Mouse (Mus musculus): ENCODE data around the gene Ppp2r3a. TPM values are rescaled to one million over a fixed set of nuclear protein-coding genes. Genes with fewer than 3 reads are reported as not detected.
A peak's percentile ranks its signal among the peaks of the same experiment; 100 is the strongest.

Ppp2r3a gene
- total RNA-seq, 1 experiment from 2014 or later: 3.6 TPM

GRCm38 (mm10) chr9:101261443-101261842, 9.8 kb upstream of the Ppp2r3a start:
- ATAC-seq (ENCODE audit: extremely low read depth, insufficient number of reproducible peaks, low FRiP score, poor library complexity, severe bottlenecking): no peak

- ATAC-seq (ENCODE audit: extremely low read depth, insufficient number of reproducible peaks, low FRiP score, poor library complexity, severe bottlenecking): no peak
Observed at GRCm38 (mm10) chr9:101253136-101253535, 1.5 kb upstream of the Ppp2r3a start.

- no peak for ATAC-seq (ENCODE audit: extremely low read depth, insufficient number of reproducible peaks, low FRiP score, poor library complexity, severe bottlenecking)
Observed at GRCm38 (mm10) chr9:101252541-101252940, 946 bp upstream of the Ppp2r3a start.

GRCm38 (mm10) chr9:101250981-101251643, 483 bp downstream of the Ppp2r3a start:
- ATAC-seq (ENCODE audit: extremely low read depth, insufficient number of reproducible peaks, low FRiP score, poor library complexity, severe bottlenecking): peak; percentile 20; the same call in 1 of the 2 replicates

- no peak for ATAC-seq (ENCODE audit: extremely low read depth, insufficient number of reproducible peaks, low FRiP score, poor library complexity, severe bottlenecking)
Observed at GRCm38 (mm10) chr9:101250486-101250885, 1.1 kb downstream of the Ppp2r3a start.

GRCm38 (mm10) chr9:101249626-101250025, 2.0 kb downstream of the Ppp2r3a start:
- ATAC-seq (ENCODE audit: extremely low read depth, insufficient number of reproducible peaks, low FRiP score, poor library complexity, severe bottlenecking): no peak

GRCm38 (mm10) chr9:101247541-101247940, 4.1 kb downstream of the Ppp2r3a start:
- no peak for ATAC-seq (ENCODE audit: extremely low read depth, insufficient number of reproducible peaks, low FRiP score, poor library complexity, severe bottlenecking)

- ATAC-seq (ENCODE audit: extremely low read depth, insufficient number of reproducible peaks, low FRiP score, poor library complexity, severe bottlenecking): no peak
Observed at GRCm38 (mm10) chr9:101245493-101245892, 6.1 kb downstream of the Ppp2r3a start.

GRCm38 (mm10) chr9:101243711-101244110, 7.9 kb downstream of the Ppp2r3a start:
- ATAC-seq (ENCODE audit: extremely low read depth, insufficient number of reproducible peaks, low FRiP score, poor library complexity, severe bottlenecking): no peak

- no peak for ATAC-seq (ENCODE audit: extremely low read depth, insufficient number of reproducible peaks, low FRiP score, poor library complexity, severe bottlenecking)
Observed at GRCm38 (mm10) chr9:101240161-101240560, 11.4 kb downstream of the Ppp2r3a start.

- ATAC-seq (ENCODE audit: extremely low read depth, insufficient number of reproducible peaks, low FRiP score, poor library complexity, severe bottlenecking): no peak
Observed at GRCm38 (mm10) chr9:101235786-101236185, 15.8 kb downstream of the Ppp2r3a start.

- ATAC-seq (ENCODE audit: extremely low read depth, insufficient number of reproducible peaks, low FRiP score, poor library complexity, severe bottlenecking): no peak
Observed at GRCm38 (mm10) chr9:101232034-101232433, 19.6 kb downstream of the Ppp2r3a start.

GRCm38 (mm10) chr9:101230028-101230427, 21.6 kb downstream of the Ppp2r3a start:
- ATAC-seq (ENCODE audit: extremely low read depth, insufficient number of reproducible peaks, low FRiP score, poor library complexity, severe bottlenecking): no peak

GRCm38 (mm10) chr9:101228892-101229291, 22.7 kb downstream of the Ppp2r3a start:
- ATAC-seq (ENCODE audit: extremely low read depth, insufficient number of reproducible peaks, low FRiP score, poor library complexity, severe bottlenecking): no peak

- ATAC-seq (ENCODE audit: extremely low read depth, insufficient number of reproducible peaks, low FRiP score, poor library complexity, severe bottlenecking): no peak
Observed at GRCm38 (mm10) chr9:101207984-101208383, 43.6 kb downstream of the Ppp2r3a start.

- ATAC-seq (ENCODE audit: extremely low read depth, insufficient number of reproducible peaks, low FRiP score, poor library complexity, severe bottlenecking): no peak
Observed at GRCm38 (mm10) chr9:101206516-101206915, 45.1 kb downstream of the Ppp2r3a start.

- no peak for ATAC-seq (ENCODE audit: extremely low read depth, insufficient number of reproducible peaks, low FRiP score, poor library complexity, severe bottlenecking)
Observed at GRCm38 (mm10) chr9:101205216-101205615, 46.4 kb downstream of the Ppp2r3a start.

- no peak for ATAC-seq (ENCODE audit: extremely low read depth, insufficient number of reproducible peaks, low FRiP score, poor library complexity, severe bottlenecking)
Observed at GRCm38 (mm10) chr9:101204059-101204458, 47.5 kb downstream of the Ppp2r3a start.

GRCm38 (mm10) chr9:101200627-101201026, 51.0 kb downstream of the Ppp2r3a start:
- ATAC-seq (ENCODE audit: extremely low read depth, insufficient number of reproducible peaks, low FRiP score, poor library complexity, severe bottlenecking): no peak

GRCm38 (mm10) chr9:101198804-101199203, 52.8 kb downstream of the Ppp2r3a start:
- no peak for ATAC-seq (ENCODE audit: extremely low read depth, insufficient number of reproducible peaks, low FRiP score, poor library complexity, severe bottlenecking)

GRCm38 (mm10) chr9:101198261-101198660, 53.3 kb downstream of the Ppp2r3a start:
- ATAC-seq (ENCODE audit: extremely low read depth, insufficient number of reproducible peaks, low FRiP score, poor library complexity, severe bottlenecking): no peak
